Mouse (Mus musculus) CH12.LX (cell line): ENCODE measurements around the gene Lhx2.

Source experiments
- BHLHE40 ChIP-seq: IDR thresholded peaks from 2 replicates; pipeline ENCODE4 v1.6.1; 2011; ENCODE audit warnings: mild to moderate bottlenecking, low read depth, low read length, improper control_type of control experiment
- CTCF ChIP-seq, 2 experiments: IDR thresholded peaks in 1 of 2; conservative IDR thresholded peaks in 1 of 2; 2 replicates each; pipeline ENCODE4 v1.5.1; 2011 to 2012; ENCODE audit warnings: low read depth in 2 of 2, low read length in 2 of 2, improper control_type of control experiment in 1 of 2, inconsistent platforms in 1 of 2, mild to moderate bottlenecking in 1 of 2, moderate library complexity in 1 of 2
- ELF1 ChIP-seq: IDR thresholded peaks from 2 replicates; pipeline ENCODE4 v1.6.1; 2014; ENCODE audit warnings: low read depth, mild to moderate bottlenecking, inconsistent platforms, low read length, improper control_type of control experiment
- MAZ ChIP-seq: IDR thresholded peaks from 2 replicates; pipeline ENCODE4 v1.6.1; 2012; ENCODE audit warnings: low read depth, mild to moderate bottlenecking, inconsistent platforms, low read length, improper control_type of control experiment, moderate library complexity
- NELFE ChIP-seq: IDR thresholded peaks from 2 replicates; pipeline ENCODE4 v1.6.1; 2011; ENCODE audit warnings: low read depth, low read length, improper control_type of control experiment
- POLR2A ChIP-seq: IDR thresholded peaks from 2 replicates; pipeline ENCODE4 v1.6.1; 2011; ENCODE audit warnings: low read depth, mild to moderate bottlenecking, improper control_type of control experiment, low read length
- RAD21 ChIP-seq: IDR thresholded peaks from 2 replicates; pipeline ENCODE4 v1.6.1; 2011; ENCODE audit warnings: low read depth, mild to moderate bottlenecking, low read length, improper control_type of control experiment, moderate library complexity
- RCOR1 ChIP-seq: conservative IDR thresholded peaks from 2 replicates; pipeline ENCODE4 v1.6.1; 2012; ENCODE audit warnings: low read depth, mild to moderate bottlenecking, inconsistent platforms, low read length, improper control_type of control experiment
- SMC3 ChIP-seq: IDR thresholded peaks from 2 replicates; pipeline ENCODE4 v1.6.1; 2011; ENCODE audit warnings: low read depth, low read length, improper control_type of control experiment
- ZKSCAN1 ChIP-seq: IDR thresholded peaks from 2 replicates; pipeline ENCODE4 v1.6.1; 2012; ENCODE audit warnings: low read depth, inconsistent platforms, low read length, improper control_type of control experiment, borderline replicate concordance
- ZMIZ1 ChIP-seq: IDR thresholded peaks from 2 replicates; pipeline ENCODE4 v1.6.1; 2012; ENCODE audit warnings: low read depth, mild to moderate bottlenecking, inconsistent platforms, low read length, improper control_type of control experiment
- ZNF384 ChIP-seq: IDR thresholded peaks from 2 replicates; pipeline ENCODE4 v1.6.1; 2012; ENCODE audit warnings: low read depth, low read length, improper control_type of control experiment, inconsistent platforms

DNA sequence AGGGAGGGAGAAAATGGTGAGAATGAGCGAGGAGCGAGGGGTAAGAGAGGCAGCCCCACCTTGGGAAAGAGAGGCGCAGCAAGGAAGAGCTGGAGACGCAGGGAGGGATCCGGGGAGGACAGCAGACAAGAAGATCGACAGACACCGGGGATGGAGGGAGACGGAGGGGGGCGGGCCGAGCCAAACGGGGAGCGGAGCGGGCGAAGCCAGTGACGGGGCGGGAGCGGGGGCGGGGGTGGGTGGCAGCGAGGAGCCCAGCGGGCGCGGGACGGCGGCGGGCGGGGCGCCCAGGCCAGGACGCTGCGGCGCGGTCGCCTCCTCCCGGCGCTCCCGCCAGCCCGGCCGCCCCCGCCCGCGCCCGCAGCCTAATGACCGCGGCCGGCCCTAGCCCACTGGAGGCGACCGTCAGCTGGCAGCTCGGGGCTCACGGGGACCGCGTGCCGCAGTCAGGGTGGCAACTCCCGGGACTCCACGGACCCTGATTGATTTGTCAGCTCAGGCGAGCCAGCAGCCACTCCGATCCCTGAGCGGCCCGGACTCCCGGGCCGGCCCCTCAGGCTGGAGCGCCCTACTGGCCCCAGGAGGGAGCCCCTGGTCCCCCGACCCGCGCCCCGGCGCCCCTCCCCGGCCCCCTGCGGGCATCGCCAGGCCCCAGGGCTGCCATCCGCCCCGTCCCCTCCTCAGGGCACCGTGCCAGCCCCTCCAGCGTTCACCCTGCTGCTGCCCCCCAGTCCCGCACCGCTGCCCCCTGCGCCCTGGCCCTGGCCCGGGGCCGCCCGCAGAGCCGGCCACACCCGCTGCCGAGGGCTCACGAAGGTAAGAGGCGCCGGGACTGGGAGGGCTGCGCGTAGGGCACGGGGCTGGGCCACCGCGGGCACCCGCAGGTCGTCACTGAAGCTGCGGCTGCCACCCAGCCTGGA lies at the start of gene Lhx2:
- no peak for TF ChIP-seq MAZ
- TF ChIP-seq CTCF (conservative IDR thresholded peaks at IDR 0.05 in 1 of 2, IDR thresholded peaks at IDR 0.05 in 1 of 2; ENCODE audit: low read depth in 2 of 2, low read length in 2 of 2): no peak
- no peak for TF ChIP-seq SMC3
- TF ChIP-seq ELF1: no peak
- TF ChIP-seq POLR2A: no peak
- TF ChIP-seq RCOR1: no peak
- no peak for TF ChIP-seq BHLHE40
- no peak for TF ChIP-seq ZKSCAN1
- TF ChIP-seq ZMIZ1: no peak
- TF ChIP-seq RAD21: no peak
- no peak for TF ChIP-seq NELFE
- TF ChIP-seq ZNF384: no peak
